Mouse (Mus musculus): ENCODE results near the gene Lamtor5.
"Not testable (repeated sequence)": the region's sequence is repeated elsewhere in the genome, so short reads cannot be mapped to it uniquely, and the experiment has no call there.

The Lamtor5 gene

DNA sequence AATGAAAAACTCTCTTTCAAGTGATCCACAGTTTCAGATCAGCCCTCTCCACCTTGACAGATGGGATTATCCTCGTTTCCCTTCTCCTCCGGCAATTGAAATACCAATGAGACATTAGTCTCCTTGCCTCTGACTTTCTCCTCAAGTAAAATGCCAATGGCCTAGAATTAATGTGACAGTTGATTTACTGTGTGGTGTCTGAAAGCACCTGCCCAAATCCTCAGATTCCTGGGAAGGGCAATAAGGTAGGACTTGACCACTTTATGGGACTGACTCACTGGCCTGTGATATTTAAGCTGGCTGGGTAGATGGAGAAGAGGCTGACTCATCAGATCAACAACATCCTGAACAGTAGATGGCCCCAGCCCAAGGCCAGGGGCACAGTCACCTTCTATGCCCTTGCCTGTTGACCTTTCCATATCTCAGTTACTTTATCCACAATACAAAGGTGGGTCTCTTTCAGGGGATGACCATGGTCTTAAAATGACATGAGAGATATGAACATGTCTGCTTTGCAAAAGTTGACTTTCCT is 11.8 kb upstream of the Lamtor5 start:
- DNase-seq (ENCODE audit: low spot score in 2 of 2), result no peak

DNA sequence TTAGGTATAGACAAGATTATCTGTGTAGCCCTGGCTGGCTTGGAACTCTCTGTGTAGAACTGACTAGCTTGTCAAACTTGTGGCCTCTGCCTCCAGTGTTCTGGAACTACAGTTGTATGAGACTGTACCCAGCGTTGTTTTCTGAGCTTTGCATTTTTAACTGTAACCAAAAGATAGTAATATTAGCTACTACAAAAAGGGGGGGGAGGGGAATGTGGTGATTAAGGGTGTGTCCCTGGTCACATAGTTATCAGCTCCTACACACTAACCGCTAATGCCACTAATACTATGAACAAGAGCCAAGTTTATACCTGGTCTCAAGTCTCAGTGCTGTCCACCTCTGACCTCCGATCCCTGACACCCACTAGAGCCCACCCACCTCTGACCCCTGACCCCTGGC is 6.2 kb upstream of the Lamtor5 start:
- DNase-seq (ENCODE audit: low spot score in 2 of 2), result no peak

DNA sequence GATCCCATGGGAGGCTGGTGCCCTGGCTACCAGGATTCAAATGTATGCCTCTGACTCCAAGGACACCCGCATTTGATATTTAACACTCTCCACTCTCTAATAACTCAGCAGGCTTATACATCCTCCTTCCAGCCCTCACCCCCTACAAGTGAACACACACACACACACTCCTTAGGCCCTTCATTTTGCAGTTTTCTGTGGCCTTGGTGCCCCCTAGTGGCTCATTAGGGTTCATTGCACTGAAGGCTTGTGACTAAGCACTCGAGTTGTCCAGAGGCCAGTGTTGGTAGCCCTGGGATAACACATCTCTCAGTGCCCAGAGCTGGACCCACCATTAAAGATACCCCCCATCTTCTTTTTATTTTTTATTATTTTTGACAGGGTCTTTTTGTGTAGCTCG is 4.8 kb upstream of the Lamtor5 start:
- DNase-seq (ENCODE audit: low spot score in 2 of 2), result peak in 1 of 2 experiments; percentile 41

DNA sequence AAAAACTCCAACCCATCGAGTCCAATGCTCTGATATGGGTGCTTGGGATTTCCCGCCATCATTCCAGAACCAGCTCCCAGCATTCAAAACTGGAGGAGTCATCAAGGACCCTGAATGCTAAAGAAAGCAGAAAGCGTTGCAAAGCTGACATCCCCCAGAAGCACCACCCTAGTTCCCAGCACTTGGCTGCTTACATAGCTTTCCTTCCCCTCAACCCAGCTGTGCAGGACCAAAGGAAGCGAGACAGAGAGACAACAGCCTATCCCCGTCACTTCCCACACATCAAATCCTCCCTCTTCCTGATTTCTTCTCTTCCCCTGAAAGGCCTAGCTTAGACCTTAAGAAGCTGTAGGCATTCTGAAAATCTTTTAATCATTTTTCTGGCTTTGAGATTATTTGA is 3.3 kb upstream of the Lamtor5 start:
- DNase-seq (ENCODE audit: low spot score in 2 of 2), result no peak

DNA sequence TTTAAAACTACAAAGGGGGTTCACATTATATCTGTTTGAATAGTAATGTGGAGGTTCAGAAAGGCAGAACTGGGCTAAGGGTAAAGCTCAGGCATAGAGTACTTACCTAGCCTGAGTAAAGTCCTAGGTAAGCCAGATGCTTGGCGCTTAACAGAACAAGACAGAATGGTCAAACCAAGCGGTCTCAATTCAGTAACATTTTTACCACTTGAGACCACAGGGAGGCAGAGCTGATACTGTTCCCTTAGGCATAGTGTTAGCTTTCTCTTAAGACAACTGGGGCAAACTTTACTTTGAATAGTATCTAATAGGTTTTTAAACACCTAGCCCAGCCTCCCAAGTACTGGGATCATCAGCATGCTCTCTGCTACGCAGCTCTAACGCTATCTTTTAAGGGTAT is 2.7 kb upstream of the Lamtor5 start:
- DNase-seq (ENCODE audit: low spot score in 2 of 2), result no peak

DNA sequence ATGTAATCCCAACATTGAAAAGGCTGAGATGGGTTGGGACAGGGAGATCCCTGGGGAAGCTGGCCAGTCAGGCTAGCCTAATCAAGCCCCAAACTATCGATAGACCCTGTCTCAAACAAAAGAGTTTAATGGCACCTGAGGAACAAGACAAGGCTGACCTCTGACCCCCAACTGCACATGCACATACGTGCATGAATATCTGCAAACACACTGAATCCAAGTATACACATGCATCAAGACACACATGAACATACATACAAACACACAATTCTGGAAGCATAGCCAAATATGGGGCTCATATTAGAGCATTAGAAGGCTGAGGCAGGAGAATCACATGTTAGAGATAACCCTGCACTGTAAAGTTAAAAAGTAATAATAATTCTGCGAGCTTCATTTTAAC is 2.0 kb upstream of the Lamtor5 start:
- DNase-seq (ENCODE audit: low spot score in 2 of 2), result no peak

DNA sequence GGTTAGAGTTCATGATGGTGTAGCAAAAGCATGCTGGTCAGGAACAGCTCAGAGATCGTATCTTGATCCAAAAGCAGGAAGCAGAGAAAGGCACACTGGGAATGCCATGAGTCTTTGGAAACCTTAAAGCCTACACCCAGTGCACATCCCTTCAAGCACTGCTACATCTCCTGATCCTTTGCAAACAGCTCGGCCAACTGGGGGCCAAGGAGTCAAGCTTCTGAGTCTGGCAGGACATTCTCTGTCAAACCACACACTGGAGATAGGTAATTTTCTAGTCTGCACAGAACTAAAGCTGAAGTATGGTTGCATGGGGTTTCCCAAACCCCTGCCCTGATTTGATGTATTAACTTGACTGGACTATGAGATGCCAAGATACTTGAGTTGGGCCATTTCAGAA is 7.5 kb downstream of the Lamtor5 start:
- no peak for DNase-seq (ENCODE audit: low spot score in 2 of 2)

DNA sequence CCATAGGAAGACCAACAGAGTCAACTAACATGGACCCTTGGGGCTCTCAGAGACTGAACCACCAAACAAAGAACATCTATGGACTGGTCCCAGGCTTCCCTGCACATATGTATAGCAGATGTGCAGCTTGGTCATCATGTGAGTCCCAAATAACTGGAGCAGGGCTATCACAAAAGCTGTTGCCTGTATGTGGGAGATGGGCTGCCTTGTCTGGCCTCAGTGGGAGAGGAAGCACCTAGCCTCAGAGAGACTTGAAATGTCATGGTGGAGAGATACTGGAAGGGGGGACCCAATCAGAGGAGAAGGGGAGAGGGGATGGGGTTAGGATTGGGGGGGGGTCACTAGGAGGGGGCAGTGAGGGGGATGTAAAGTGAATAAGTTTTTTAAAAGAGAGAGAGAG is 8.7 kb downstream of the Lamtor5 start:
- DNase-seq (ENCODE audit: low spot score in 2 of 2), result no peak

DNA sequence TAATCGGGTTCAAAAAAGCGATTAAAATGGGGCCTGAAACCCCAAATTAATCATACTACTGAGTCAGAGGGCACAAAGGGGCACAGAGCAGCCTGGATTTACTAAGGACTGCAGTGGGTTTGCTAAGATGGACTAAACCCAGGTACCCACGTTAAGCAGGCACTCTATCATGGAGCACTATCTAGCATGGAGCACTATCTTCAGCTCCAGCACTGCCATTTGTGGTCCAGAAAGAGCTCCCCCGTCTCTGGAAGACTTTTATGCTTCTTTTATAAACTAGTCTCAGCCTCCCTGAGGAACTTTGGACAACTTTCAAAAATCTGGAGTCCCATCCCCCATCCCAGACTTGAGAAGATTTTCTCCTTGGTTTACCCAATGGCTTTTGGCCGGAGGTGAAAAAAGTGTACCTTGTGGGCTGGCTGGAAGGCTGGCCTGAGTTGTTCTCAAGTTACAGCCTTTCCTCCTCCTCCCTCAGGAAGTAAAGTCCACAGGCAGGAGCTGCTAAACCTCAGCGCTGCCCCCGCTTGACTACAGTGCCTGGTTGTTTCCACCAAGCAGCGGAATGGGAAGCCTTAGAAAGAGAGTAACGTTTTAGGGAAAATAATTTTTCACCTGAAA is 12.2 kb downstream of the Lamtor5 start, which contains the start of gene Slc16a4:
Slc16a4 (plus strand) TSS at position 467 of the 618 bp plus-strand sequence.
- DNase-seq (ENCODE audit: low spot score in 2 of 2), result no peak

DNA sequence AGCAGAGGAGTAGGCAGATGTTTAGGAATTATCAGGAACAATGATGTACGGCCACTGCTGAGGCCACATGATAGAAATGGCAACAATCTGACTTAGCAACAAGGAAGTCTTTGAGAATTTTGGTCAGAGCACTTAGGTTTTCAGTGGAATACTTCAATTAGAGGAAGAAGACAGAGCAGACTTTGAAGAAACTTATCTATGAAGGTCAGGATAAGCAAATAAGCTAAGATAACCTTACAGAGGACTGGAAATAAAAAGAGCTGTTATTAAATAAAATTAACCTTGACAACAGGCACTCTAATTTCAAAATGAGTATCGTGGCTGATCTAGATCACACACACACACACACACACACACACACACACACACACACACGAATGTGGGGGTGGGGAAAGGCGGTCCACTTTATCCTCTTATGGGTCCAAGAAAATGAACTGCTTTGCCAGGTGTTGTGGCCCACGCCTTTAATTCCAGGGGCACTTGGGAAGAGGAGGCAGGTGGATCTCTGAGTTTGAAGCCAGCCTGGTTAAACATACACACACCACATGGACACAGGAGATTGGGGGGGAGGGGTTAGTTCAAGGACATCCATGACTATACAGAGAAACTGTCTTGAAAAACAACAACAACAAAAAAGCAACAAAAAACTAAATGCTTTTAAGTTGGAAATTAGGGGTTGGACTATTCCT is 17.2 kb downstream of the Lamtor5 start:
- no peak for DNase-seq (ENCODE audit: low spot score in 2 of 2)

DNA sequence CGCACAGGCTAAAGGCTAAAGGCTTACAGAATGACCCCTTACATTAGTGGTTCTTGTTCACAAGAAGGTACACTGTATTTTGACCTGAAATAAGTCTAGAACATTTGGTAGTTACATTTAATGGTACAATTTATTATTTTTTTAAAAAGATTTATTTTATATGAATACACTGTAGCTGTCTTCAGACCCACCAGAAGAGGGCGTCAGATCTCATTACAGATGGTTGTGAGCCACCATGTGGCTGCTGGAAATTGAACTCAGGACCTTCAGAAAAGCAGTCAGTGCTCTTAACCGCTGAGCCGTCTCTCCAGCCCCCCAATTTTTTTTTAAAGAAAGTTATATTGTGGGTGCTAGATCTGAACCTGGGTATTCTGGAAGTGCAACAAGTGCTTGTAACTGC is 18.3 kb downstream of the Lamtor5 start:
- DNase-seq (ENCODE audit: low spot score in 2 of 2), result not testable (repeated sequence)

DNA sequence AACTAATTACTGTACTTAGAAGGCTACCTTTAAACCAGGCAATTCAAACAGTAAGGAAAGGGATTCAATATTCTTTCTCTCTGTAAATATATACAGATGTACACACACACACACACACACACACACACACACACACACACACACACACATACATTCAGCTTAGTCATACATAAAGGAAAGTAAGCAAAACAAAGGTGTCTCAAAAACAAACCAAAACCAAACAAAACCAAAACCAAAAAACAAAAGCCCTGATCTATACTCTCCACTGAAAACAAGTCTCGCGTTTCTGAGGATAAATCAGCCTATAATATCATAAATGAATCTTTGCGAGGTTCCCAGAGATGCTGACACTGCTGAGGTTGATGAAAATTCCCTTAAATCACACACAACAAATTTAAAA is 38.7 kb downstream of the Lamtor5 start:
- DNase-seq (ENCODE audit: low spot score in 2 of 2), result no peak

DNA sequence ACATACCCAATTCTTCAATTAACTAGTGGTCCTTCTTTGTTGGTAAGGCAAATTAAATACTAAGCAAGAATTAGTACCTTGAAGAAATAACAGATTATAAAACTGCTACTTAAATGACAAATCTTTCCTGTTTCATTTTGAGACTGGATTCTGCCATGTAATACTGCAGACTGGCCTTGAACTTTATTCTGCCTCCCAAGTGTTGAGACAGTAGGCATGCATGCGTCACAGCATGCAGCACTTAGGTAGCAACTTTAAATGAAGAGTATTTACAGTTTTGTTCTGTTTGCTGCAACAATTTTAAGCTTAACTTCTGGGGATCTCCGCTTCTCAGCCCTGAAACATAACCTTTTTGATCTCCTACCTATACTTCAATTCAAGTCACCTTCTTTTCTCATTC is 42.5 kb downstream of the Lamtor5 start:
- DNase-seq (ENCODE audit: low spot score in 2 of 2), result no peak

DNA sequence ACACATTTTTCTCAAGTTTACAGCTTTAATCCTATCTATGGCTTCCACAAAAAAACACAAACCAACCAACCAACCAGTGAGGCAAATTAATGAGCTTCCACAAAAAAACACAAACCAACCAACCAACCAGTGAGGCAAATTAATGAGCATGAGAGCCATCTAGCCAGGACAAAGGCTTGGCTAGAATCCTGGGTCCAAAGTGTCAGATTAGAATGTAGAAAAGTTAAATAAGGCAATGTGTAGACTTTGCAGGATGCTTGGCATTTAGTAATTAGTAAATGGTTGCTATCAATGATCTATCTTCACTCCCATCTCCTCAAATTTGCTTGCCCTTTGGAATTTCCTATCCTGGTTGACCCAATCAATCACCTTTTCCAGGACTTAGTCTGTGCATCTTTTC is 43.1 kb downstream of the Lamtor5 start:
- no peak for DNase-seq (ENCODE audit: low spot score in 2 of 2)

DNA sequence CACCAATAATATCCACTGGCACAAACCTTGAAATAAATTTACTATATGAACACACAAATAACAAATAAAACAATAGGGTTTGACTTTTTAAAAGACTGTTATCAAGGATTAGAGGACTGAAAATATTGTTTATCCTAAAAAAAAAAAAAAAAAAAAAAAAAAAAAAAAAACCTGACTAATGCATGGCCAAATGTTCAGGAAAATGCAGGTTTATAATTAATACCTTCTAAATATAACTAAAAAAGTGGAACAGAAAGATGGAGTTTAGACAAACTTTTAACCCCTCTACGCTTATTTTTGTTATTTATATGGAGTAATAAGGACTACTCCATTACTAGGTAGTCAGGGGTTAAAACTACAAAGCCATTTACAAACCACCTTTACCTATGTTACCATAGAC is 47.8 kb downstream of the Lamtor5 start:
- DNase-seq (ENCODE audit: low spot score in 2 of 2), result no peak

DNA sequence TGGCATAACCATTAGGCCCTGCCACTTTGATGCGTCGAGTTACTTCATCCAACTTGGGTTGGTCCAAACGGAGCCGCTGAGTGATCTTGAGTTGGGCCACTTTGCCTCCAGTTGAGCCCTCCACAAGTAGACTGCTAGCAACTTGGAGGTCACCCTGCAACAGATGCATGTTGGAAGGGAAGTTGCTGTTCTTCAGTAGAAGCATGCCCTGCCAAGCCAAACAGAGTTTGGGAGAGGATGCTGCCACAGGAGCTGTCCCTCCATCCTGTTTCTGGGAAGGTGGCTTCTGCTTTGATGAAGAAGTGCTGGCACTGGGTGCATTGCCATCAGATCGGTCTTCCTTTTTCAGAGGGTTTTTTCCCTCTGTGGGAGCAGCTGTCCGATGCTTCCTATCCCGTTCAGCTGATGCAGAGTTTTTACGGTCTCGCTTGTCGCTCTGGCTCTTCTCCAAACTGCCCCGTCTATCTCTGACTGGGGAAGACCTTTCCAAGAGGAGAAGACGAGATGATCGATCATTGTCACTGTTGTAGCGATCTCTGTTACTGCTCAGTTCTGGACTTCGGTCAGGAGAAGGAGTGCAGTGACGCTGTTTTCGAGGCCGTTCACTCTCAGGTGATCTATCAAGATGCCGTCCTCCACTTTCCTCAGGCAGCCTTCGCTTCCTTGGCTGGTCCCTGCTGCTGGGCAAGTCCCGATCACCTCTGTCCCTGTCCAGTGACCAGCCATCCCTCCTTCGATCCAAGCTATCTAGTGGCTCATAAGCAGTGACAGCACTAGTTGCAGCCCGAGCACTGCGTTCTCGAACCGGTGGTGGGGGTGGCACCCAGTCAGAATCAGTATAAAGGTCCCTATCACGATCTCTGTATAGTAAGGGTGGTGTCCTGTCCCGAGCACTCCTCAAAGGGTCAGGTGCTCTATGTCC is 52.1 kb downstream of the Lamtor5 start:
- DNase-seq (ENCODE audit: low spot score in 2 of 2), result no peak

DNA sequence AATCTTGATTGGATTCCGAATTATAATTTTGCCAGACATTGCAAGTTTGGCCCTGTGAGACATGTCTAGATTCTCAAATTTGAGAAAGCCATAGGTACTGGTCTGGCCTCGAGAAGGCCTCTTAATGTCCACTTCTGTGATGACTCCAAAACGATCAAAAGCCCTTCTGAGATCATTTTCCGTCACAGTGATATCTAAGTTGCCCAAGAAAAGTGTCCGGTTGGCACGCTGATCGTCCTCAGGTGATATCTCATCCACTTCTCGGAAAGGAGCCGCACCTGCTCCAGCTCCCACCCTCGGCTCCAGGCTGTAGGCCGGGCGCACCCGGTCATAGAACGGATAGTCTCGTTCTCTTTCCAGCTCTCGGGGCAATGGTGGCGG is 53.1 kb downstream of the Lamtor5 start:
- no peak for DNase-seq (ENCODE audit: low spot score in 2 of 2)

DNA sequence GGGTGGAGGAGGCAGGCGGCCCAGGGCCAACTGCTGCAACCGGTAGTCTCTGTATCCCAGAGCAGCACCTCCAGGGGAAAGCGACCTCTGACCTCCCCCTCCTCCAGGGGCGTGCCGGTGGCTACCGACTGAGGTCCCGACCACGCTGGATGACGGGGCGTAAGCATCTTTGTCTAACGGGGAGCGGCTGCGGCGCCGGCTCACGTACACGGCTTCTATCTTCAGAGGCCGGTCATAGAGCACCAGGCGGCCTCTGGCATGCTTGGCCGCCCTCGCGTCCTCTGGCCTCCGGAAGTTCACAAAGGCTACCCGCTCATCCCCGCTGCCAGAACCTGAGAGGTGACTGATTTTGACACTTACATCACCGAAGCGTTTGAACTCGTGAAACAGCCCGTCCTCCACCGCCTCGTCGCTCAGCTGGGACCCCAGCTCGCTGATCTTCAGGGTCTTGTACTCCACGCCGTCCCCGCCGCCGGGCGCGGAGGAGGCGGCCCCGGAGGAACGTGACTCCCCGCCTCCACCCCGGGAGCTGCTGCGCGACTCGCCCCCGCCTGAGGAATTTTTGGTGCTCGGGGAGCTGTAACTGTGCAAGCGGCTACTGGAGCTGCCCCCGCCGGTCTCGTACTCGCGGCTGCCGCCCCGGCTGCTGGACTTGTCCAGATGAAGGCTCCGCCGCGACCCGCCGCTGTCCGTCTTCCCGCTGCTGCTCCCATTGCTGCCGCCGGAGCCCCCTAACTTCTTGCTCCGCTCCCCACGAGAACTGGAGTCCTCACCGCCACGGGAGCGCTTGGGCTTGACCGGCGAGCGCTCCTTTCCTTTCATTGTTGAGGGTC is 53.7 kb downstream of the Lamtor5 start:
- DNase-seq (ENCODE audit: low spot score in 2 of 2), result peak in 1 of 2 experiments; percentile 14

DNA sequence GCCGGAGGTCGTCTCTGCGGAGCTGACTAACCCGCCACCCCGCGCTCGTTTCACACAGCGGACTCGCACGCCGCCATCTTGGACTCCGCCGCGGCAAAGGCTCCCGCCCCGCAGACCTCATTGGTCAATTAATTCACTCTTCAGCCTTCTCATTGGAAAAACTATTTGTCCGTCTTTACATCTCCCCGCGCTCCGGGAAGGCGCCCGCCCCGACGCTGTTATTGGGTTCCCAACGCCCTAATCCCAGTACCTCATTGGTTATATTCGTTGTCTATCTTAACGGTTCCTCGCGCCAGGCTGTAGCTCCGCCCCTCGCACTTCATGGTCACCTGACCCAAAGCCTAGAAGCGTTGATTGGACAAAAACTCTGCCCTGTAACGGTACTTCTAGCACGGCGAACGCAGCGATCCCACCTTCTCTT is 54.3 kb downstream of the Lamtor5 start:
- DNase-seq (ENCODE audit: low spot score in 2 of 2), result peak; percentile 85 to 87

Measured in spleen, postnatal 14 days (tissue).